Mouse (Mus musculus): Measurements from ENCODE around the gene Fbp1. TPM values are rescaled to one million over a fixed set of nuclear protein-coding genes. Genes with fewer than 3 reads are reported as not detected.
"Not testable (repeated sequence)": the region's sequence is repeated elsewhere in the genome, so short reads cannot be mapped to it uniquely, and the experiment has no call there.

Fbp1 gene
- total RNA-seq (2014; fragmentation: Nextera tagmentation) = not detected in 2 replicates
- total RNA-seq (2017) = 0.70 TPM in 1 of 2 replicates, not detected in the other

DNA sequence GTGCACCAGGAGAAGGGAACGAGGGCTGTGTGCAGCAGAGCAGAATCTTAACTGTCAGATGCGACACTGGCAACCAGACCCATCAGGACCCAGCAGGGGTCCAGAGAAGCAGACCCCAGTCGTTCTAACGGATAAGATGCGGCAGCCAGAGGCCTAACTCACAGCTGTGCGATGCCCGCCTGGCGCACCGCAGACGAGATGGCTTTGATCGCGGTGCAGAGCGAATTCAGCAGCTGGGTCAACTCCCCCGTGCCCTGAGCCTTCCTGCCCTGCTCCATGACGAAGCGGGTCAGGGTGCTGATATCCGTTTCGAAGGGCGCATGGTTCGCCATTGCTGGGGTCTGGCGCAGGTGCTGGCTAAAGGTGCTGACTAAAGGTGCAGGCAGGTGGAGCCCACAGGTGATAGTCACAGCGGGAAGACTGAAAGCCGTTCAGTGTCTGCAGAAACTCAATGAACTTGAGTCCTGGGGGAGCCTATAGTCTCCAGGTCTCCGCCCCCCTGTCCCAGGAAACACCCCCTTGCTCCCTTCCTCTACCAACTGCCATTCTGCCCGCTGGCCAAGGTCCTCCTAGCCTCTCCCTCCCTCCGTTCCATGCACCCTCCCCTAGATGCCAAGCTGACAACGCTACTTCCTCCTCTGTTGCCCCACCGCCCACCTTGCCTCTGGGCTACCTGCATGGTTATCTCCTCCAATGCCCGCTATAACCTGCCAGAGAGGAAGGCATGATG lies at the start of gene Fbp1:
TSS of gene Fbp1 (minus strand) at position 571 of the 730 bp plus-strand sequence.
- ATAC-seq (replicated peaks; ENCODE audit: low FRiP score, low TSS enrichment, poor library complexity, severe bottlenecking) = peak; percentile 50; the same call in 1 of the 2 replicates

DNA sequence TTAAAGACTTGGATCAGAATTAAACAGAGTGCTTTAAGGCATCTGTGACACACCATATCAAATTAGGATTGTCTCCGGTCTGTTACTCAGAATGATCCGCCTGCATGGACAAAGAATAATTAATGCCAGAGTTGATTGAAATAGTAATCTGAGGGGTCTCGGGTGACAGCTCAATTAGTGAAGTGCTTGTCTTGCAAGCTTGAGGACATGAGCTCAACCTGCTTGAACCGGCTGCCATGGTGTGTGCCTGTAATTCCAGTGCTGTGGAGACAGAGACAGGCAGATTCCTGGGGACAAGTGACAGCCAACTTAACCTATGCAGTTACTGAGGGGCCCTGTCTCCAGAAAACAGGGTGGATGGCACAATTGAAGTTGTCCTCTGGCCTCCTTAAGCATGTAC lies 44.4 kb upstream of the Fbp1 start:
- ATAC-seq (replicated peaks; ENCODE audit: low FRiP score, low TSS enrichment, poor library complexity, severe bottlenecking) = no peak

DNA sequence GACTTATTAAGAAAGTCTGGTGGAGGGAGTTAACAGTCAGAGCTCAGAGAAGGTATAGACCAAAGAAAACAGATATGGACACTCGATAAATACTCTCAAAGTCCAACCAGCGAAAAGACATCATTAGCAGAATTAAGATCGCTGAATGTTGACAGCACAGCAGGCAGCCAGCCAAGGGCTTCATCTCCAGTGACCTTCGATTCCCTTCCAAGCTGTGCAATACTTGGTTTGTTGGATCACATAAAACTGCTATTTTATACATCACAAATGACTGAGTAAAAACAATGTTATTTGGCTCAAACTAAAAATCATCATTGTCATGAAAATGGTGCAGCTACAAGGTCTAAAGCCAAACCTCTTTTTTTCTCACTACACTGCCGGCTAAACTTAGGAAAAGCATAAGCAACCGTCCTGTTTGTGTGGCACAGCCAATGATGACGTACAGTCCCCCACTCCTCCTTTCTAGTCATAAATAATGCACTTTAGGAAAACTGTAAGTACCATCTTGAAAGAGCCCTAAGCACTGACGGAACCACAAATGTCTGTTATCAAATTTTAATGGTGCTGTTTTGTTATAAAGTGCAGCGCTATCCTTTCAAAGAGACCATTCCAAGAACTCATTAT lies 41.8 kb upstream of the Fbp1 start:
- no peak for ATAC-seq (replicated peaks; ENCODE audit: low FRiP score, low TSS enrichment, poor library complexity, severe bottlenecking)

DNA sequence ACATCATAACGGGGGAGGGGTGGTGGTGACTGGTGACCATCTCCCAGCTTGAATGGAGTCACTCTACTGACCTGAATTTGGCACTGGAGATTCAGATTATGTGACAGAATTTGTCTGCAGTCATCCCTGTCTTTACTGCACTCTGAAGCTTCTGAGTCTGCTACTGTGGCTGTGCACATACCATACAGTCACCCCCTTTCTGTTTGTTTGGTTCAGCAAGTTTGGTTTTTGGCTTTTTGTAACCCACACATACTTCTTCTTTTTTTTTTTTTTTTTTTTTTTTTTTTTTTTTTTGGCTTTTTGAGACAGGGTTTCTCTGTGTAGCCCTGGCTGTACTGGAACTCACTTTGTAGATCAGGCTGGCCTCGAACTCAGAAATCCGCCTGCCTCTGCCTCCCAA lies 41.1 kb upstream of the Fbp1 start:
- ATAC-seq (replicated peaks; ENCODE audit: low FRiP score, low TSS enrichment, poor library complexity, severe bottlenecking) = not testable (repeated sequence)

DNA sequence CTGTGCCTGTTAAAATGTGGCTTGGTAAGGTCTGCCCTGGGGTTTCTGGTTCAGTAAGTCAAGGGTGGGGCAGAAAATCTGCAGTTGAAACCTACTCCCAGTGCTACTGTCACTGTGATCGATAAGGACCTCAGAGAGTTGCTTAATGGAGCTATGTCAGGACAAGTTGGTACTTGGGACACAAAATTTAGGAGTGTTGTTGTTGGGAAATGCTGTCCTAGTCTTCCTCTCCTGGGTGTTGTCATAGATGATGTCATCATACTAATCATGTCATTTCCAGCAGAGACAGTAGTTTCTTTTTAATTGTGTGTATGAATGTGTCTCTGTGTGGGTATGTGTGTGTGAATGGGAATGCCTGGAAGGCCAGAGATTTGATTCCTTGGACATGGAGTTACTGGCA lies 39.4 kb upstream of the Fbp1 start:
- ATAC-seq (replicated peaks; ENCODE audit: low FRiP score, low TSS enrichment, poor library complexity, severe bottlenecking) = no peak

DNA sequence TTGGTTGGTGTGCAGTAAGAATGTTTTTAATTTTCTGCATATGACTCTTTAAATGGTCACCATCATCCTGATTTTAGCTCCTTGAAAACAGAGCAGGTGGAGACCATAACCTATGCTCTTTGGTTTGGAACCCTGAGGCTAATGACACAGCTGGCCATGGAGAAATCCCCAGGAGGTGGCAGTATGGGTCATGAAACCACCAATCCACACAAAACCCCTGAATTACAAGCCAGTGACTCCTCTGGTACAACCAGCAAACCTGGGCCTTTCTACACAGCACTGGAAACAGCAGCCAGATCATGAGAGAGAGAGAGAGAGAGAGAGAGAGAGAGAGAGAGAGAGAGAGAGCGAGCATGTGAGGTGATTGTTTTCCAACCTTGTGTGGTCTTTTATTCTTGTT lies 38.4 kb upstream of the Fbp1 start:
- ATAC-seq (replicated peaks; ENCODE audit: low FRiP score, low TSS enrichment, poor library complexity, severe bottlenecking) = peak; percentile 63

DNA sequence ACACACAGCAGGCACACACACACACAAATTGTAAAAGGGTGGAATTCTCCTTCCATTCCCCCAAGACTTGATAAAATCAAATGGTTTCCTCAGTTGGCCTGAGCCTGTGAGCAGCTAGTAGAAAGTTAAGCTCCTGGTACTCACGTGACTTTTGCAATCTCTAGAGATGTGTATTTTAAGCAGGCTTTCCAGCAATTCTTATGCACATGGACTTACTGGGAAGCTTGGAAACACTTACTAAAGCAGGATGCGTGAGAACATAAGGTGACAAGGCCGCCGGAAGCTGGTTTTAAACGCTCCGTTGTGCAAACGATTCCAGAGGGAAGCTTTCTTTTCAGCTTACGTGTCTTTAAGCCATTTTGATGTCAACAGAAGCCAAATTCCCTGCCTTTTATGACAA lies 35.1 kb upstream of the Fbp1 start:
- no peak for ATAC-seq (replicated peaks; ENCODE audit: low FRiP score, low TSS enrichment, poor library complexity, severe bottlenecking)

DNA sequence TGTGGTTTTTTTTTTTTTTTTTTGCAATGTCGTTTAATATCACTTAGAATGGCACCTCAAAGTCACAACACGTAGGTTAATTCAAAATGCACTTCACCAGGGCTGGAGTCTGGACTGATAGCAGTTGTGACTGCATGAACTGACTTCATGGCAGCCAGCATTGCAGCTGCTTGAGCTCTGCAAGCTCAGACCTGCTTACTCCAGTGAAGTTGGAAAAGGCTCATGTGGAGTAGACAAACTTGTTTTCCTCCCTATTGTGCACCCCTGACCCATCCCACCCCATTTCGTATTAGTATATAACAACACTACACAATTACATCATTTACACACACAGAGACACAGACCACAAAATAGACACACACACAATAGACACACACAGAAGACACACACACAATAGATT lies 34.6 kb upstream of the Fbp1 start:
- no peak for ATAC-seq (replicated peaks; ENCODE audit: low FRiP score, low TSS enrichment, poor library complexity, severe bottlenecking)

DNA sequence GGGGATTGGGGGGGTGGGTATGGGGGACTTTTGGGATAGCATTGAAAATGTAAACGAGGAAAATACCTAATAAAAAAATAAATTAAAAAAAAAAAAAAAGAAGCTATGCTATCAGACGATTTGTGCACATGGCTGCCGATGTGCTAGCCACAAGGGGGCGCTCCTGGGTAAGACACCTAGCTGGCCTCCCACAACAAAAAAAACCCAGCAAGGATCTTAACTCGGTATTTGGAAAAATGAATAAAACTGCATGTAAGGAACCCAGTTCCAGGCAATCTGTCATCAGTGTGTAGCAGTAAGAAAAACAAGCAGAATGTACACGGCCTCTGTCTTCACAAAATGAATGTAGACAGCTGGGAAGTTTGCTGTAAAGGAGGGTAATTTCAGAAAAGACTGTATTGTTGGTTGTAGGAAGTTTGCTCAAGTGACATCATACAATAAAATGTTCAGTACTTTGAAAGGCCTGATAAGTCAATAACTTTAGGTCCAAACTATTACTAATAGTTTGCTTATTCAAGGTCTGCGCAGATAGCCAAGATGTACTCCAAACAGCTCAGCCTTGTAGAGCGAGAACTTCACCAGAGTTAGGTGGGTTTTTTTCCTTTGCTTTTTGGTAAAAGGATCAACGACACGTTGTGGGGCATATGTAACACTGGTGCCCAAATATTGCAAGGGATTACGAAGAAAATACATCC lies 31.7 kb upstream of the Fbp1 start:
- ATAC-seq (replicated peaks; ENCODE audit: low FRiP score, low TSS enrichment, poor library complexity, severe bottlenecking) = 0 out of 2 replicates have a peak, but pooled peaks have one; percentile 65

DNA sequence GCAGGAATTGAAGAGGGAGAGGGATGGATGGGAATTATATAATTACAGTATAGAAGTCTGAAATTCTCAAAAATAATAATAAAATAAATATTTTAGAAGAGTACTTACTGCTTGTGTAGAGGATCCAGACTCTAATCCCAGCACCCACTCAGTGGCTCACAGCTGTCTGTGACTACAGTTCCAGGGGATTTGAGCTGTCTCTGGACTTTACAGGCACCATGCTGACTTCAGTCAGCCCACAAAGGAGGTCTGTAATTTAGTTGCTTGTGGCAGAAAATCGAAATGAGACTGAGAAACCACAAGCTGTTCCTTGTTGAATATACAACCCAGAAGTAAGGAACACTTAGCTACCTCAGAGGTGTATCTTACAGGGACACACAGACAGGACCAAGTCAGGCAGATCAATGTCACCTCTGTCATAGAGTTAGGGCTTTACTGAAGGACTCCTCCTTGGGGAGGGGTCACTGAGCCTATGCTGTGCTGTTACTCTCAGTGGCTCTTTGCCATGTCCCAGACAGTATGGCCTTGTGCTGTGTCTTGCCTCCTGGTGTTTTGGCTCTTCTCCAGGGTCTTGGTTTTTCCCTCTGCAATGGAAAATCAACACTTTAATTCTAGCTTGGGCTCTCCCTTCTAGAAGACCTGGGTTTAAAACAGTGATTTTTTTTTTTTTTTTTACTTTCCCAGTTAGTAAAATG lies 29.5 kb upstream of the Fbp1 start:
- no peak for ATAC-seq (replicated peaks; ENCODE audit: low FRiP score, low TSS enrichment, poor library complexity, severe bottlenecking)

DNA sequence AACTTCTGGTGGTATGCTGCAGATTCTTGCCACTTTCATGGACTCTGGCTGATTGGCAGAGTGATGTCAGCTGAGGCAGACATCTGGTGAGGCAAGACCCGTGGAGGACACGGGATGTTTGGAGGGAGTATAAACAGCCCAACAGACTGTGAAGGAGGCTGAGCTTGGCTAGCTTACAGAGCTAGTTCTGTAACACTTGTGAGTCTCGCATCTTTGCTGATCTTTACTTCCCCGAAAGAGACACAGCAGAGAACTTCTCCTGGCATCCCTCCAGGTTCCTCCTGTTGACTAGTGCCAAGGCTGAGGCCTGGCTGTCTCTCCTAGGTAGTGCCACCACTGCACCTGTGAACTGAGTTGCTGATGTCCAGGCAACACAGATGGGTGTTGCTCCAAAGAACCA lies 28.6 kb upstream of the Fbp1 start:
- no peak for ATAC-seq (replicated peaks; ENCODE audit: low FRiP score, low TSS enrichment, poor library complexity, severe bottlenecking)

DNA sequence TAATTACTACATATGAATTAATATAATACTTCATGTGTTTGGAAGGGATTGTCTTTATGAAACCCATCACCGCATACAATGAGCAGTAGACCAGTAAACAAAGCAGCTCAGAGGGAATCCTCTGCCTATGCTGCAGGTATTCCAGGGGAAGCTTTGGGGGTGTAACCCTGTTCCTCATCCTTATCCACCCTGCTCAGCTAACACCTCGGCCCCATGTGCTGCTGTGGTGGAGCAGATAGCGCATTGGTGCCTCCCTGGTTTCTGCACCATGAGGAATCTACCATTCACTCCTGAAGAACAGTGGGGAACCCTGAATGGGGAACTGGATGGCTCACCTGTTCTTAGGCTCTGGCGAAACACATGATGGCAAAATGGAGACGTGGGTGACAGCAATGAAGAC lies 23.5 kb upstream of the Fbp1 start:
- ATAC-seq (replicated peaks; ENCODE audit: low FRiP score, low TSS enrichment, poor library complexity, severe bottlenecking) = 0 out of 2 replicates have a peak, but pooled peaks have one; percentile 30

DNA sequence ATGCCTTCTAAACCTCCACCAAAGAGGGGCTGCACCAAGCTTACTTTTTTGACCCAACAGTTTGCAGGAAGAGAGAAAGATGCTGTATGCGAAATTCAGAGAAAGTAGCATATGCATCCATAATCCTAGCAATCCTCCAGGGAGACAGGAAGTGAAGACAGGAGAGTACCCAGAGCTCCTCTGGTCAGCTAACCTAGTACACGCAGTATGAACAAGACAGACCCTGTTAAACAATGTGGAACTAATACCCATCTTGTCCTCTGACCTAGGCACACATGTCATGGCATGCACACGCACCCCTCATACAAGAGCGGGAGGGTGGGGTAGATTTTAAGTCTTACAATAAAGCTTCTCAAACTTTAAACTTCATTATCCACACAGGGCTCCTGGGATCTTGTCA lies 22.1 kb upstream of the Fbp1 start:
- no peak for ATAC-seq (replicated peaks; ENCODE audit: low FRiP score, low TSS enrichment, poor library complexity, severe bottlenecking)

DNA sequence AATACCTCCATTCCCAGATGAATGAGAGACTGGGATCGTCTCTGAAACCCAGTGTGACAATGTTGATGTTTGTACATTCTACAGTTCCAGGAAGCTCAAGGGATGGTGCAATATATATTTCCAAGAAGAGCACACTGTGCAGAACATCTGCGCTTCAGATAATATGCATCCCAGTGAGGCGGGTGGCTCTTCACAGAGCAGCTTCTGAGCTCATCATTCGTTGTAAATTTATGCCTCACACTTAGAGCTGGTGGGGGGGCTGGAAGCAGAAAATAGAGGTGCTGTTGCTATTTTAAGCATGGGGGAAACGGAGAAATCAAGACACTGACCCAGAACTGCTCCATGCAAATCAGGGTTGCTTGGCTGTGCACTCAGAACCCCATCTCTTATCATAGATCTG lies 21.7 kb upstream of the Fbp1 start:
- ATAC-seq (replicated peaks; ENCODE audit: low FRiP score, low TSS enrichment, poor library complexity, severe bottlenecking) = no peak

DNA sequence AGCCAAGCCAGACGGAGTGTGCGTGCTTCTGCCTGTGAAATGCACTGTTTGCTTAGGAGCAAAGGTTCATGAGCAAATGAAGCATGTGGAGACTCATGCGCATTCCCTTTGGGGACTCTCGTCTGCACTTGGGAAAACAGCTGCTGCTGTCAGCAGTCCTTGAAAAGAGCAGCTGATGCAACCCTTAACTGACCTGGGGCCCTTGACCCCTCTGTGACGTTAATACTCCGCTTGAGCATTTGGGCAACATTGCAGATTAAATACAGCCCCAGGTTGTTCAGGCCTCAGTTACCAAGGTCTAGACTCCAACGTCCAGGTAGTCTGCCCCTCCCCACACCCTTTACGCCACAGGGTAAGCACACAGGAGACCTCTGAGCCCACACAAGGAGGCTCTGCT lies 20.1 kb upstream of the Fbp1 start:
- no peak for ATAC-seq (replicated peaks; ENCODE audit: low FRiP score, low TSS enrichment, poor library complexity, severe bottlenecking)

DNA sequence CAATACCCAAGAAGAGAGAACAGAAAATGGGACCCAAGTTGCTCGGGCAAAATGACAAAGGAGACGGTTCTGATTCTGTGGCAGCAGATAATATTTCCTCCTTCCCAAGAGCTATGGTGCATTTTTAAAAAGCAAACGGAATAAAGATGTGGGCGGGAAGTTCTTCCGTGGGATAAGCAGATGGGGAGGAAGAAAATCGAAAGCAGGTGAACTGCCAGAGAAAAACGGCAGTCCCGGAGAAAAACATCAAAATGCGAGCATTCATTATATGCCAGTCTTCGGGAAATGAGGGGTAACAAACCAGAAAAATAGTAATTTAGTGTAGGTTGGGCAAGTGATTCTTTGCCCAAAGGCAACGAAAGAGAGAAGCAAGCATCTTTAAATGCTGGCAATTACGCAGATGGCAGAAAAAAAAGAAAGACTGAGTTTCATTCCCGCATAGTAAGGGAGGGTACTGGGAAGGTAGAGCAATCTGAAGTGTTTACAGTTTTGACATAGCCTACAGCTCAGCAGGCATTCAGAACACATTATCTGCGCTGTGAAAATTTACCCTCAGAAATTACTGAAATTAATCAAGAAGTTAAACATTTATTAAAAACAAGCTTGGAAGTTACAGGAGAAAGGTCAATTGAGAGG lies 19.6 kb upstream of the Fbp1 start:
- ATAC-seq (replicated peaks; ENCODE audit: low FRiP score, low TSS enrichment, poor library complexity, severe bottlenecking) = no peak

DNA sequence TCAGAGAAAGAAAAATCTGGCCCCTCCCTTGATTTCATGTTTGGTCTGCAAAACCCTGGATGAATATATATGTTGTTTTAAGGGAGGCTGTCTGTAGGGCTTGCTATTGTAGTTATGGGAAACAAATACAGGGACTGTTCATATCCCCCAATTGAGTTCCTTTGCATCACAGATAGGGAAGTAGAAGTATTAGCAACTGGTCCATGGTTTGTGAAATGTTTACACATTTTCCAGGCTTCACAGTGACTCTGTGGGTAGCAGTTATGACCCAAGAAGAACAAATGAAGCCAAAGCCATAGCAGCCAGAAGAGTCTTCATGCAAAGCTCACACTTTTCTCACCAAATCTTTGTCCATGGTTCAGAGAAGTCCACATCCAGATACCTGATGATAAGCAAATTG lies 13.1 kb upstream of the Fbp1 start:
- no peak for ATAC-seq (replicated peaks; ENCODE audit: low FRiP score, low TSS enrichment, poor library complexity, severe bottlenecking)

DNA sequence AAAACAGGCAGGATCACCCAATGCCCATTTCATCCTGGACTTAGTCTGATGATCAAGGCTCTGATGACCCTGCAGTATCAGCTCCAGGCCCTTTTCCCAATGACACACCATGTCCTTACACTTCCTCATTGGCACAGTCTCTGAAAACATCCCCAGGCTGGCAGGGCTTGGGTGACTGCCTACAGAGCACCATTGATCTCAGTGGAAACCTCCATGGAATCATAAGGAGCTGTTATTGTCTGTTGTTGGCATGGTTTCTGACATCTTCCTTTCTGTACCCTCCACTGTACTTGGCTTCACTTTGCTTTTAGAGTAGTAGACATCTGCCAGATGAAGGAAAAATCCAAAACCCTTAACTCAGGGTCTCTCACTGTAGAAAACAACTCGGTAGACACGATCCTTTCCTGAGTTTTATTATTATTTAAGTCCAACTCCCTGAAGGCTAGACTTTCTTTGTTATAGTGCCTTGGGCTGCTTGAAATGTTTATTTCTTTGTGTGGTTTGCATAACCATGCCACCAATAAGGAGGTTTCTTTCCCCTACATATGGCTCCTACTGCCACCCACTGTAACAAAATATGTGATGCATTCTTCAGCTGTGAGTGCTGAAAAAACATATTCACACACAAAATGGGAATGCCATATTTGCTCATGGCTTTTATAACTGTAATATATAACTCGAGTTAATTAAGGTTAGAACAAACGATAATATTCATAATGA lies 10.0 kb upstream of the Fbp1 start:
- no peak for ATAC-seq (replicated peaks; ENCODE audit: low FRiP score, low TSS enrichment, poor library complexity, severe bottlenecking)
